Mouse (Mus musculus): Measurements from ENCODE around the gene Cdkl1.

Gene Cdkl1

DNA sequence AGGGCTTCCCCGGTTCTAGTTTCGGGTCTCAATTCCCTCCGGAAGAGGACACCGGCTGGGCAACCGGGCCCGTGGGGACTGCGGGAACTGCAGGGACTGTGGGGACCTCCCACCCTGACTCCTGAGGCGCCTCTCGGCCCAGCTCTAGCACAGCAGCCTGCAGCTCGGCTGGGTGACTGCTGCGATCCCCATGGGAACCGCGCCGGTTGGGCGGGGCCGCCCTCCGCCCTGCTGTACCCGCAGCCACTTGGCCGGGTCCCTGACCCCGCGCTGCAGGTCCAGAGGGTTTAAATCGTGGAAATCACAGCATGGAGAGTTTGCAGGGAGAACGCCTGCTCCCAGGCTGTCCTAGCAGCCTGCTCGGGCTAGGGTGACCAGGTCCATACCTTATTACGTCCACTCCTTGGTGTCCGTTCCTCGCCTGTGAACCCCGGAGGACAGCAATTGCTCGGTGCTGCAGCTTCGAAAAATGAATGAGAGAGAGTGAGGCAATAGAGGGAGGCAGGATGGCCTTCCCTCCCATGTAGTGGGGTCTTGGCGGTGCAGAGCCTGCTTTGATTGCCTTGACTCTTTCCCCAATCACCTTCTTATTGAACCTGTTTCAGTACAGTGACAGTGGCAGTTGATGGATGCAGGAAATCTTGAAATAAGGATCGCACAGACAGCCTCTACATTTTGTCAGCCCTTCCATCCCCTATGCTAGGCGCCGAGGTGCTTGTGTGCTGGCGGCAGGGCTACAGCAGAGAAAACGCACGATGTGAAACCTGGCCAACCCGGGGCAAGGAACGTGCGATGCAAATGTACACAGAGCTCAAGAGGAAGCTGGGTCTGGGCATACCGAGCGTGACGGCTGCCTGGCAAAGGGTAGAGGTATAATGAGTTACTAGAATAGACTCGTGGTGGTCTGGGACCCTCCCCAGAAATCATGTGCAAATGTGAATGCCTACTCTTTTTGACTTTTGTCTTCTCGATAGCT is at the start of gene Cdkl1:
Cdkl1 (minus strand) TSS at position 738 of the 976 bp plus-strand sequence.
- peak; percentile 80 for DNase-seq

GRCm38 (mm10) chr12:69838376-69838775 is 47.3 kb upstream of the Cdkl1 start:
- DNase-seq = peak; percentile 50 to 54

DNA sequence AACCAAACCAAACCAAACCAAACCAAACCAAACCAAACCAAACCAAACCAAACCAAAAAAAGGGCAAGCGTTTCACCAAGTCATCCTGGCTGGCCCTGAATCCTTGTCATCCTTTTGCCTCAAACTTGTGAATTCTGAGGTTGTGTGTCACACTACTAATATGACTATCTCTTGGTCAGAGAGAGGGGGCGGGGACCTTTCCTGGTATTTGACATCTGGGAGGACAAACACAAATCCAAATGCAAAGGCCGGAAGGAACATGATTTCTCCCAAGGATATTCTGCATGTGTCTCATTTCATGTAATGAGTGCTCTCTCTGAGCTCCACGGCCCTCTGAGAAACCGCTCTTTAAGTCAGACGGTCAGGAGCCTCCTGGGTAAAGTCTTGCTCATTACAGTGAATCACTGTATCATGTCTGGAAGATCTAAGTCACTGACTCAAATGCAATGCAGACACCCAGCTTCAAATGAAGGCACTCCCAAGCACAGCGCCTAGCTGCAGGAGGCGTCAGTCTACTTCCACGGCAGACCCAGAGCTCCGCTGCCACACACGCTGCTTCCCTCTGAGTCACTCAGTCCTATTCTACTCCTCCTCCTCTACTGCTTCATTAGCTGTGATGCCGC is 43.0 kb upstream of the Cdkl1 start:
- DNase-seq = no peak

DNA sequence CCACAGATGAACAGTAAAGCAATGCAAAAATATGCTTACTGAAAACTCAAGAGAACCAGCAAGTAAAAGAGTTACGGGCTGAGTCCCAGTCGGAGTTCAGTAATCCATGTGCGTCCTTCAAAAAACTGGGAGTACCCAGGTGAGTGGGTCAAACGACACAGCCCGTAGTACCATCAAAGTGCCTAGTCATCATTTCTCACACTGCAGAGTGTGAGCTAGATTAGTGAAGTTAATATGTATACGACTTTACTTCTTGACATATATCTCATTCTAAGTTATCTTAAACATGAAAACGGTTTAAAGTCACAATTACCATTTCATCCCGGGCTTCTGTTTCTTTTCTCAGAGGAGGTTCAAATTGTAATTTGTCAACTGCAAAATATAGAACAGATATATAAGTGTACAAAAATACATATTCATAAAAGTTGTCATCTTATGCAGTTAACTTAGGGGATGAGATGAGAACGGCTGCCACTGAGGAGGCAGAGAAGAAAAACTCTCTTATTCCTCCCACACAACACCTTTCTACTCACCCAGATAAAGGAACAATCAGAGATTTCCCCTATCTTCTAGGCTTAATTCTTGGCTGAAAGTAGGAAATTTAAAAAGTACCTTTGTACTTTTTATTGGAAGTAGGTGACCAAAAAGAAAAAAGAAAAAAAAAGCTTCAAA is 40.3 kb upstream of the Cdkl1 start:
- DNase-seq = no peak

GRCm38 (mm10) chr12:69828214-69828613 is 37.1 kb upstream of the Cdkl1 start:
- DNase-seq = no peak

DNA sequence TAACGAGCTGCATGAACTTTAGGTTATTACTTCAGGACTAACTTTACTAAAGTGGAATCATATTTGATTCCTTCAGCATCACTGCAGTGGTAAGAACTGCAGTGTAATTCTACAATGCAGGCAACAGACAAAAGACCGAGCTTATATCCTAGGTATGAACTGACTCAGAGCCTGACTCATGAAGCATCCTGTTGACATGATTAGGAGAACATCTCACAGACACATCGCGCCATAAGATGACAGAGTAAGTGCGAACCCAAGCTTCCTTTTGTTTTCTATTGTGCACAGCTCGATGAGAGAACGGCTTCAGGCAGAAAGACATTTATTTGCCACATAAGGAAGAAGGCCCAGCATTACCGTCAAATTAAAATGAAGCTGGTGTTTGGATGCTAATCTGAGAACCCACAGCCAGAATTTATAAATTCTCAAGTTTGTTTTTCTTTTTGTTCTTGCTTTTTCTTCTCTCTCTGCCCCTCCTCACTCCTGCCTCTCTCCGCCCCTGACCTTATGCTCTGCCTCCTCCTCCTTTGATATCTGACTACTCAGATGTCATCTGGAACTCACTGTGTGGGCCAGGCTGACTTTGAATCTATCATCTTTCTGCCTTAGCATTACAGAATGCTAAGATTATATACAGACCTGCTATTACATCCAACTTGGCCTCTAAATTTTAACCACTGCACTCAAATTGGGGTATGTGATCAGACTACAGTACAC is 34.0 kb upstream of the Cdkl1 start:
- DNase-seq = no peak

DNA sequence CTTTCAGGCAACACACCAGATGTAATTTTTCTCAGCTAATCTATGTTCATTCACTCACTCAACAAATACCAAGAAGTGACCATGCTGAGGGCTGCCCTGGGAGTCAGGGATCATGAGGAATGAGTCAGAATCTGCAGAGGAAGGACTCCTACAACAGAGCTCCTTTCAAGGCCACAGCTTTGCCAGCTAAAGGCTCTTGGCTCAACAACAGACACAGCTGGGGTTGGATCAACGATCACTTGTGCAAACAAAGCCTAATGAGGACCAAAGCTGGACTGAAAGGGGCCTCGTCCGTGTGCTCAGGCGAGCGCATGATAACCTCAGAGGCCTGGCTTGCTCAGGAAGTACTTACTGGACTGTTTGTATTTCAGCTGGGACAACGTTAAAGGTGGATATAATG is 23.2 kb upstream of the Cdkl1 start:
- DNase-seq = no peak

GRCm38 (mm10) chr12:69813596-69813995 is 22.5 kb upstream of the Cdkl1 start:
- DNase-seq = no peak

DNA sequence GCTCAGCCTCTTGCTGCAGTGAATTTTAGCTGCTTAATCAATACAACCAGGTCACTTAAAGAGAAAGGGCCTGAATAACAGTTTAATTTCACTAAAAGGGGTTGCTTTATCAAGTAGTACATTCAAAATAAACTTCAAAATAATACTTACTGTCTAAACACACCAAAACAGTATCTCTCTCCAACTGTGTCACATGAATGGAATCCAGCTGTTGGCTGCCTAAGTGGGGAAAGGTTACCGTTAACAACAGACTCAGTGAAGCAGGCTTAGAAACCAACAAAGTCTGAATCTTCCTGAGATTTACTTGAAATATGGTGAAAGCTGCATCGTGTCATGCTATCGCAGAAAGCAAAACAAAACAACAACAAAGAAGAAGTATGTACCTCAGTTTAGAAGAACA is 21.9 kb upstream of the Cdkl1 start:
- no peak for DNase-seq

- DNase-seq = no peak
Observed at GRCm38 (mm10) chr12:69811976-69812375, 20.9 kb upstream of the Cdkl1 start.

DNA sequence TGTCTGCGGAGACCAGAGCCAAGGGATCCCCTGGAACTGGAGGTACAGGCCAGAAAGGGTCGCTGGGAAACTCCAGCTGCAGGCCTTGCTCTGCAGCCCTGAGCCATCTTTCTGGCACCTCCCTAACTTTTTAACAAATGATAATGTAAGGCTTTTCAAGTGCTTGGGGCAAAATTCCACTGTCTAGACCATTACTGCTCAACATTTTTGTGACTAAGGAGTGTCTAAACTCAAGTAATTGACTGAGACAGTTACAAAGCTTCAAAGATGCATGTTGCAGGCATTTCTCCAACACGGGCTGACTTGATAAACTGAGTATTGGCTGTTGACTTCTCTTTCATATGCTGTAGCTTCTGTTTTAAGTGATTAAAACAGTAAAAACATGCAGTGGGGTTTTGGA is 18.4 kb upstream of the Cdkl1 start:
- DNase-seq = no peak

DNA sequence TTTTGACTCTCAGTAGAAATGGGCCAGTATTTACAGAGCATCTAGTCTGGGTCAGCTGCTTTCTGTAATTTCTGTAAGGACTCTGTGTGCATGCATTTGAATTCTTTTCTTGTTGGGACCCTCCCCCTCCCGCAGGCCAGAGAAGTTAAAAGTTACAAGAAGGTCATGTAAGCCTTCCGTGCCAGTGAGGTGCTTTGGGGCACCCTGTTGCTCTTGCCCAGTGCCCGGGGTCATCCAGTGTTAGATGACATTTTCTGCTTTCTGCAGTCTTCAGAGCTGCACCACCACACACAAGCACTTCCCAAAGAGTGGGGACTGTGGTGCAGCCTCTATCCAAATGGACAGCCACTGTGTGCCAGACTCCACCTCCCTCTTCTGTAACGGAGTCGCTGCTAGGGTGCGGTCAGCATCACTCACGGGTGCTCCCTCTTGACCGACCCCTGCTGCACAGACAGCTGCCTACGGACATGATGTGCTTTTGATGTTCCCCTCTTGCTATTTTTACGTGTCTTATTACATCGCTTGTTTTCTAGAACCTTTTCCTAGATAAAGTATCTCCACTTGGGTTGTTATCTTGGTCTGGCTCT is 16.4 kb upstream of the Cdkl1 start:
- DNase-seq = no peak

- no peak for DNase-seq
Observed at GRCm38 (mm10) chr12:69805148-69805547, 14.1 kb upstream of the Cdkl1 start.

GRCm38 (mm10) chr12:69804393-69805070 is 13.5 kb upstream of the Cdkl1 start:
- no peak for DNase-seq

- DNase-seq = no peak
Observed at GRCm38 (mm10) chr12:69803196-69803595, 12.1 kb upstream of the Cdkl1 start.

DNA sequence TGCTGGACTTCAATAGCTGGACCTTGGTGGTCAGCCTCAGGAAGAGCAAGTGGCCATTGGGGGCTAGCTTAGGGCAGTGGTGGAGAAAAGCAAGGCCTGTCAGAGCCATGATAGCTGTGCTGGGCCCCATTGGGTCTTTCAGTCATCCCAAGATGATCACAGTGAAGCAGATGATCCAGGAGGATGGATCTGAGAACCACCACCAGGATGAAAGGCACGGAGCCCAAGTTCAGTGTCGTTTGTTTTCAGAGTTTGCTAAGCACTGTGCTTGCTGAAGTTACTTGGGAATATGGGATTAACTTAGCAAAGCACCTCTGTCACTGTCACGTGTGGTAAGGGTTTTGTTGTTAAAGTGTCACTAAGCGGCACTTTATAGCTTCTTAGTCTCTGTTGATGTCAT is 9.5 kb upstream of the Cdkl1 start:
- no peak for DNase-seq

DNA sequence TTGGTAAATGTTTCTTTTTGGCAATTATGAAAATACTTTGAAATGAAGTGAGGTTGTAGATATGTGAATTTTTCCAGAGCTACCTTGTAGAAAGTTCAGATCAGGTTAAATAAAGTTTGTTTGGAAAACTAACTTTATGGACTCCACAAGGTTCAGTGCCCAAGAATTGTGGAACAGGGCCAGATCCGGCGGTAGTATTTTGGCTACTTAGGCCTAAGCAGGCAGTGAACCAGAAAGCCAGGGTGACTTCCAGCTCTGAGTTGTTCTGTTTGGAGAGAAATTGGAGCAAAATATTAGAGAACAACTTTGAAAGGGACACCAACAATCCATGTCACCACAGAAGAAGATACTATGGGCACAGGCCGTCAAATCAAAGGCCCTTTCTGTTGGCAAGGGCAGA is 5.2 kb upstream of the Cdkl1 start:
- DNase-seq = no peak

DNA sequence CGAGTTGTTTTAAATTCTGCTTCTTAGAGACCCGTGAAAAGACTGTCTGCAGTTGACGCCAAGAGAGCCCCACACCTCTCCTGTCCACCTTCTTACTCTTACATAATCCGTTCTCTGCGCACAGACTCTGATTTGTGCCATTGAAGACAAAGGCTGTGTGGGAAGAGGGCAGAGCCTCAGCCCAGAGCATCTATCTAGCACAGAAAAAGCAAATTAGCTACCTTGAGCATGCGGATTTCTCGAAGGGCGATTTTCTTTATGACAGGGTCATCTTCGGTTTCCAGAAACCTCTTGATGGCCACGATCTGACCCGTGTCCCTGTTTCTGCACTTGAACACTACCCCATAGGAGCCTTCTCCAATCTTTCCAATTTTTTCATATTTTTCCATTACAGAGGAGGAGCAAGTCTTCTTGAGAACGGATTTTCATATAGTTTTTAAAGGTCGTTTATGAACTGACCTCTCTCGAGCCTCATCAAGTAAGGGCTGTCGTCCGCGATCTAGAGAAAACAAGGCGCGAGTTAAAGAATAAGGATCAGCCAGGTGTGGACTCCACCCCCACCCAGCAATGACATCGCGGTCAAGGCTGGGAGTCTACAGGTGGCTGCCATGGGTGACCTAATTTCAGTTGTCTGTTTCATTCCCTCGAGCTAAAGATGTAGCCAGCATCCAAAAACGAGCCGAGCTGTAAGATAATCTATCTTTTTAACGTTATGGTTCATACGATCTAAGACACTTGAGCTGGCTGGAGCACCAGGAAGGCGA is 1.1 kb downstream of the Cdkl1 start:
- no peak for DNase-seq

DNA sequence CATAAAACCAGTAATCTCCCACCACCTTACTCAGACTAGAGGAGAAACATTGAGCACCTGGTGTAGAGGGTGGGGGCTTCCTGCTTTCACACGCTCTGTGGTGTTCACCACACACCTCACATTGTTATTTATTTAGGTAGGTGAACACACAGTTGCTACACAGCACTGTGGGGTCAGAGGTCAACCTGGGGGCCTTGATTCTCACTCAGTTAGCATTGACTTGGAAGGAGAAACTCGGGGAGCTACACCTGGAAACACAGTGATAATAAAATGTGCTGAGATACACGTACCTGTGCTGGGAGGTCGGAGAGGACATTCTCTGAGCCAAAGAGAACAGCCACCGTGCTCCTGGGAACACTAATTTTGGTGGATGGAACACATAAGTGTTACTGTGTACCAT is 2.7 kb downstream of the Cdkl1 start:
- no peak for DNase-seq

DNA sequence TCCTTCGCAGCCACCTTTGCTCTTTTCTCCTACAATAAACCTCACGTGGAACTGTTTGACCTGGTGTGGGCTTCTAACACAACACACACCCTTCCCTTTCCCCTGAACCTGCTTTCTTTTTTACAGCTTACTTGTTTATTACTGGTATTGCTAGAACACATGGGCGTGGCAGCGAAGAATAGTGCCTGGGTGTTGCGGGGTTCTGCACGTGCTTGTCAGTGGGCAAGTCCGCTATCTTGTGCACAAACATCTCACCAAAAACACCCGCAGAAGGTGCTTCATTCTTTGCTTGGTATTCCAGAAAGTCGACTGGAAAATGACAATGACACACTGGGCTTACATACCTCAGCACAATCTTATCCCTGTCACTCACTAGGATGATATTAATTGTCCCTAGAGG is 5.6 kb downstream of the Cdkl1 start:
- no peak for DNase-seq

Measured in B cell, adult 2 months (primary cell).